Mouse (Mus musculus): ENCODE results near the gene Sord.

Gene Sord

DNA sequence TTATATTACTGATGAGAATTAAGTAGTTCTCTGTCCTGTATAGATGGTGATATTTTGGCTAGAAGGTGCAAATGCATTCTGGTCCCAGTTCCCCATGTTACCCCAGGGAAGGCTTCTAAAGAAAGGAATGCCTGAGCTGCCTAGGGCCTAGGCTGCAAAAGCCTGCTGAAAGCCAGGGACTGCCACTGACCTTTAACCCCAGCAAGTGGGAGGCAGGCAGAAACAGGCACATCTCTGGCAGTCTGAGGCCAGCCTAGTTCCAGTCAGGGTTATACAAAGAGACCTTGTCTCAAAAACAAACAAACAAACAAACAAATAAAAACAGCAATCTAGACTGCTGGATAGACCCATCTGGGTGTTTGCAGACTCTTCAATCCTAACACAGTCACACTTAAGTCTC is 6.2 kb downstream of the Sord start:
- no peak for DNase-seq (ENCODE audit: low spot score in 2 of 2)

GRCm38 (mm10) chr2:122241226-122241625 is 6.7 kb downstream of the Sord start:
- DNase-seq (ENCODE audit: low spot score in 2 of 2): no peak

DNA sequence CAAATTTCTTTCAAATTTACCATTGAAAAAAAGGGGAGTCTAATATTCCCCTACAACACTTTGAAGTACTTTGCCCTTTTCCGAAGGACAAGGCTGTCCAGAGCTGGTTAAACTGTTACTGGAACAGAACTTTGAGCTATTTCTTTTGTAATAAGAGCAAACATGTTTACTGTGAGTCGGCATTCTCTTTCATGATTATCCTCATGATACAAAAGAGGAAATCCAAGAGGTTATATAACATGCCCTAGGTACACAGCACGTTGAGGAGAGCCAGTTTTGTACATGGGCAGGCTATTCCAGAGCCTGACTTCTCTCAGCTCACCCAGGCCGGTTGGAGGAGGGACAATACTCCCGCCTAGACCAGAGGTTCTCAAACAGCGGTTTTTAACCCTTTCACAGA is 7.4 kb downstream of the Sord start:
- no peak for DNase-seq (ENCODE audit: low spot score in 2 of 2)

GRCm38 (mm10) chr2:122243671-122244131 is 9.2 kb downstream of the Sord start:
- DNase-seq (ENCODE audit: low spot score in 2 of 2): peak; percentile 76 to 82

- no peak for DNase-seq (ENCODE audit: low spot score in 2 of 2)
Measured at GRCm38 (mm10) chr2:122247786-122248185, 13.2 kb downstream of the Sord start.

GRCm38 (mm10) chr2:122255997-122256396 is 21.4 kb downstream of the Sord start:
- DNase-seq (ENCODE audit: low spot score in 2 of 2): no peak

- no peak for DNase-seq (ENCODE audit: low spot score in 2 of 2)
Measured at GRCm38 (mm10) chr2:122260729-122261128, 26.2 kb downstream of the Sord start.

DNA sequence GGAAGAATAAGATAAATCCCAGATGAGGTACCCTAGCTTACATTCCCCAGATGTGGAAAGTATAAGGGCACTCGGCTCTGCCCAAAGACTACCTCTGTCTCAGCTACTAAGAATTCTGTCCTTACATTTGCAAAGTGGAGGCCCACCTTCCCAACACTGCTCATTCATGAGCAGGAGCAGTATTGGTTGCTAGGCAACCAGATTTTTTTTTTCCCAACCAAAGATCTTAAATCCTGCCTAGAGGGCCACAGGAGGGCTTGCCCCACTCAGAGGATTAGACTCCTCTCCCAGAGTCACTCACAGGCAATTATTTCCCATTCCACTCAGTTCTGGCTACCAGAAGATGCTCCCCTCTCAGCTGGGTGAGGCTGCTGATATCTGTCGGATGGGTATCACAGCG is 30.1 kb downstream of the Sord start:
- peak in 1 of 2 experiments; percentile 34 for DNase-seq (ENCODE audit: low spot score in 2 of 2)

DNA sequence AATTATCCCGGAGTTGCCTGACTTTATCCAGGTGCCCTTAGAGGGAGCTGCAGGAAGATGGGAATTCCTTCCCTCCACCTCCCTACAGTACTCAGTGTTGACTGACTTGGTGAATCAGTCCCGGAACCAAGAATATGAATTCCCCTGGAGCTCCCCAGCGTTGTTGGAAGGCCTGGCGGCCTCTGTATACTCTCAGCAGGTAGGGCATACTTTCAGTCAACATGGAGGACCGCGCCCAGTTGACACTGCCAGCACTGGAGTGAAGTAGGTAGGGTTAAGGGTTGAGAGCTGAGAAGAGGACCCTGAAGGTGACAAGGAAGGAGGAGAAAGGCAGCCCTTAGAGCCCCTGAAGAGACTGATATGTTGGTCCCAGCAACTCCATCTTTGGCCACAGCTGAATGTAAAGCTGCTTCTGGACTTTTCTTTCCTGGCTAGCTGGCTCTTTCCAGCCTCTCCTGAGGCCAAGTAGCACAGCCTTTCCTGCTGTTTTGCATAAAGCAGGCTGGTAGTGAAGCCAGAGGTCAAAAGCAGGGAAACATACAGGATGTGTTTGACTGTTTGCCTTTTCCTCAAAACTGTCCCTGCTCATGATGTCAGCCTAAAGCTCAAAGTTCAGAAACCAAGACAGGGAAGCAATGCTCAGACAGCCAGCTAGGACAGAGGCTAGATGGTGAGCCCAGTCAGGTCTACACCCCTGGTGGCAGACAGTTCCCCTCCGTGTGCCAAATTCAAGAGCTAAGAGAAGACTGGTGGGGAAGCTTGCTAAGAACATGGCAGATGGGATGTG is 32.1 kb downstream of the Sord start:
- DNase-seq (ENCODE audit: low spot score in 2 of 2): no peak

- no peak for DNase-seq (ENCODE audit: low spot score in 2 of 2)
Measured at GRCm38 (mm10) chr2:122278769-122279168, 44.2 kb downstream of the Sord start.

- no peak for DNase-seq (ENCODE audit: low spot score in 2 of 2)
Measured at GRCm38 (mm10) chr2:122284091-122284490, 49.5 kb downstream of the Sord start.

- no peak for DNase-seq (ENCODE audit: low spot score in 2 of 2)
Measured at GRCm38 (mm10) chr2:122286137-122286536, 51.6 kb downstream of the Sord start.

GRCm38 (mm10) chr2:122294916-122295315 is 60.4 kb downstream of the Sord start:
- DNase-seq (ENCODE audit: low spot score in 2 of 2): no peak

DNA sequence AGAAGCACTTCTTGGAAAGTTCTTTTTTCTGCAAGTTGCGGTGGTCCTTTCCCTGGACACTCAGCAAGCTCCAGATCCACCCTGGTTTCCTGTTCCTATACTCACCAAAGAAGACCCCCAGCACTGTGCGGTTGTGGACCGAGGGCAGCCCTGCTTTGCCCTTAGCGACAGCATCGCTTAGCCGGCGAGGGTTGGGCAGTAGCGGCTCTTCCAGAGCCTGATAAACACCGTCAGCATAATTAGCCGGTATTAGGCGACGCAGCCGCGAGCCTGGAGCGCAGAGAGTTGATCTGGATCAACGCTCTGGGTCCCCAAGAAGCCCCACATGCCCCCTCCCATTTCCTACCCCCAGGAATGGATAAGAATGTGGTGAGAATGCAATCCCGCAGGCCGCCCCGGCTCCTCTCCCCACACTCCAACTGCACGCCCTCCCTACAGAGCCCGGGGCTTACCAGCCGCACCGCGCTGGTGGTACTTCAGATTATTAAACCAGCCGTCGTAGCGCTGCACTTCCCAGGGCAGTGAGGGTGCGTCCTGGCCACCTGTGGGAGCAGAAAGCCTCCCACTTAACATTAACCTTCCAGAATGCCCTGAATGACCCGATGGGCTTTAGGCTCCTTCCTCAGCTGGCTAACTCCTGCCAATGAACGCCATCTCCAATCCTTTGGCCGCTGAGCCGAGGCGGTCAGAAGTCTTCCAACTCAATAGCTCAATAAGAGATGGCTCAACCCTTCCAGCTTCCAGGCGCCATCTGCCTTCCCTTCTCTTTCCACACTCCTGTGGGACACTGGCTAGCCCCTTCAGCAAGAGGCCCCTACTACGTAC is 62.9 kb downstream of the Sord start:
- DNase-seq (ENCODE audit: low spot score in 2 of 2): no peak

DNA sequence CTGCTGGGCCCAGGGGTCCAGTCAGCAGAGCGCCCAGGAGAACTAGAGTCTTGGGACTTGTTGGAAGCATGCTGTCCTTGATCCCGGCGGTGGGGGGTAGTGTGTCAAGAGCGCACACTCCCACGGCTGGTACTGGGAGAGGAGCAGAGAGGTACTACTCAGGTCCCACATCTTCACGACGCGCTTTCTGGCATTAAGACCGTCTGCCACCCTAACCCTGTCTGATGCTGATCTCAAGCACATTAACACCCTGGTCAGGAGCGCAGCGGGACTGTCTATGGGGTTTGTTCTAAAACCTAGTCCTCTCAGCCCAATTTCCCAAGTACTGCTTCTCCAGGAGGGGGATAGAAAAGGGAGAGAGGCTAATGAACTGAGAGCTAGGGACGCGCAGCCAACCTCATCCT is 63.5 kb downstream of the Sord start, which contains the start of gene Duox2:
TSS of gene Duox2 (minus strand) at position 354 of the 404 bp plus-strand sequence.
- no peak for DNase-seq (ENCODE audit: low spot score in 2 of 2)

DNA sequence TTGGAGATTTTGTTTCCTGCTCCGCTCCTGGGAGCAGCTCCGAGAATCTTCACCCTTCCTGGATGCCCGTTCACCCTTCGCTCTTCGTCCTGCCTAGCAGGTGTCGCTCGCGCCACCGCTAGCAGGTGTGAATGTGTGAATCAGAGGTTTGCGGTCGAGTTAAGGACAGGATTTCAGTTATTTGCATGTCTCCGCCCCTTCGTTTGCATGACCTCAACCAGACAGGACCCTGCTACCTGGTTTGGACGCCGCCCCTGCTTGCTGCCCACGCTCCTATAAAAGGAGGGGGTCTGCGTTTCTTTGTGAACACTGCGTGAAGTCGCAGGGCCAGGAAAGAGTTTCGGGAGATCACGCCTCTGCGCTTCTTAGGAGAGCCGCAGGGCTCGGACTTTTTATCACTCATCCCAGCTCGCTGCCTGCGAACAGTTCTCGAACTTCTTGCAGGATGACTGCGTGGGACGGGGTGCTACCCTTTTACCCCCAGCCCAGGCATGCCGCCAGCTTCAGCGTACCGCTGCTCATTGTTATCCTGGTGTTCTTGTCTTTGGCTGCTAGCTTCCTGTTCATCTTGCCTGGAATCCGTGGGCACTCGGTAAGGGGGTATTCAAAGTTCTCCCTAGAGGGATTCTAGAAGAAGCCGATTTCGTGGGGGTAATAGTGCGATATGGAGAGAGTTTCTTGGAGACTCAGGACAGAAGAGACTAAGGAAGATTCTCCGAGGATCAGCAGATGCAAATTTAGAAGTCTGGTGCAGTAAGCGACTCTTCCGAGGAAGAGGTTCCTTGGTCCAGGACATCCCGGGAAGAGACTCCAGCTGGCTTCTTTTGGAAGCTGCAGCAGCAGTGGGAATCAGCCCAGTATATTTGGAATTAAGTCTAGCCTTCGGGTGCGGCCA is 64.3 kb downstream of the Sord start, which contains the start of gene Duoxa2:
TSS of gene Duoxa2 (plus strand) at position 305 of the 895 bp plus-strand sequence.
- no peak for DNase-seq (ENCODE audit: low spot score in 2 of 2)

GRCm38 (mm10) chr2:122299911-122300655 is 65.5 kb downstream of the Sord start:
- no peak for DNase-seq (ENCODE audit: low spot score in 2 of 2)

- DNase-seq (ENCODE audit: low spot score in 2 of 2): no peak
Measured at GRCm38 (mm10) chr2:122300656-122301020, 66.1 kb downstream of the Sord start.

- DNase-seq (ENCODE audit: low spot score in 2 of 2): peak in 1 of 2 experiments; percentile 61
Measured at GRCm38 (mm10) chr2:122301081-122301920, 66.8 kb downstream of the Sord start.
